Mouse (Mus musculus) intestine, postnatal 0 days (tissue): ENCODE results near the gene Ccdc107. TPM values are rescaled to one million over a fixed set of nuclear protein-coding genes. Genes with fewer than 3 reads are reported as not detected.

Experiments used
- ATAC-seq: fragments of 200-750 bp; cut with Nextera tagmentation; 2 replicates; pipeline ENCODE4 v1.8.0; 2017; ENCODE audit warnings: mild to moderate bottlenecking, moderate TSS enrichment, moderate library complexity
- H3K27ac ChIP-seq: fragments of 300-500 bp; sonication (generic); 2 replicates; pipeline ENCODE4 v1.5.1; 2014; ENCODE audit warnings: mild to moderate bottlenecking, low read depth, low read length, moderate library complexity
- H3K27me3 ChIP-seq: fragments of 300-500 bp; sonication (generic); replicated peaks from 2 replicates; pipeline ENCODE4 v1.6.1; 2014; ENCODE audit warnings: low read length, mixed read lengths; ENCODE audit not compliant: control insufficient read depth, insufficient read depth
- H3K36me3 ChIP-seq: fragments of 300-500 bp; sonication (generic); 2 replicates; pipeline ENCODE4 v1.6.1; 2014; ENCODE audit warnings: mild to moderate bottlenecking, moderate library complexity; ENCODE audit not compliant: control insufficient read depth, insufficient read depth
- H3K4me1 ChIP-seq: fragments of 300-500 bp; sonication (generic); replicated peaks from 2 replicates; pipeline ENCODE4 v1.6.1; 2014; ENCODE audit warnings: antibody characterized with exemption, low read length, mixed read lengths; ENCODE audit not compliant: control insufficient read depth, insufficient read depth
- H3K4me2 ChIP-seq: fragments of 300-500 bp; sonication (generic); replicated peaks from 2 replicates; pipeline ENCODE4 v1.6.1; 2014; ENCODE audit warnings: low read depth, mild to moderate bottlenecking, moderate library complexity
- H3K4me3 ChIP-seq: fragments of 300-500 bp; sonication (generic); 2 replicates; pipeline ENCODE4 v1.5.1; 2014; ENCODE audit warnings: low read depth, low read length
- H3K9ac ChIP-seq: fragments of 300-500 bp; sonication (generic); 2 replicates; pipeline ENCODE4 v1.6.1; 2014; ENCODE audit warnings: mild to moderate bottlenecking, low read depth, low read length
- H3K9me3 ChIP-seq: fragments of 300-500 bp; sonication (generic); 2 replicates; pipeline ENCODE4 v1.6.1; 2016; ENCODE audit warnings: mixed run types; ENCODE audit not compliant: control insufficient read depth
- CTCF ChIP-seq: sonication (generic); IDR thresholded peaks from 2 replicates; pipeline ENCODE4 v1.5.1; 2016; ENCODE audit warnings: low read depth, mild to moderate bottlenecking, control low read depth, antibody characterized with exemption, moderate library complexity
- WGBS: fragments of 180-500 bp; shearing (Covaris S2); extraction: QIAGEN DNeasy Blood & Tissue Kit; methylation state at CpG from one replicate; pipeline ENCODE4 v1.1.7; 2014; 5-methylcytosine and 5-hydroxymethylcytosine counted together
- polyA plus RNA-seq: library from polyadenylated mRNA; unstranded; fragments of >200 nt; fragmentation: Nextera tagmentation; extraction: Ambion mirVana; gene quantifications from 2 replicates; pipeline ENCODE4 v1.2.1, GENCODE M21; 2015

The Ccdc107 gene
- polyA plus RNA-seq, 1 experiment from 2014 or later: 79.8 TPM

GRCm38 (mm10) chr4:43506074-43506473 is 13.4 kb downstream of the Ccdc107 start:
- Histone ChIP-seq H3K4me2 (no peak overlapping the region), H3K4me3 (no peak overlapping the region), H3K9me3 (no peaks in the 10 kb centered on the region), H3K4me1 (peaks cover 4% of the 10 kb centered on the region), H3K36me3 (no peaks in the 10 kb centered on the region), H3K9ac (no peak overlapping the region), H3K27me3 (no peaks in the 10 kb centered on the region), H3K27ac (no peak overlapping the region)
- no peak for TF ChIP-seq CTCF
- no peak for ATAC-seq
- WGBS: 76% methylated on average over 8 of the region's 8 CpGs

GRCm38 (mm10) chr4:43506536-43507185 is 14.0 kb downstream of the Ccdc107 start, which contains the start of gene Car9:
Gene Car9, plus strand, starts transcription at chr4:43506966.
- Histone ChIP-seq H3K36me3 (no peaks in the 10 kb centered on the region), H3K27me3 (no peaks in the 10 kb centered on the region), H3K9me3 (no peaks in the 10 kb centered on the region), H3K27ac (no peak within 1 kb of the TSS), H3K4me3 (peak within 1 kb of the TSS; percentile 43), H3K4me2 (peak within 1 kb of the TSS; percentile 70), H3K4me1 (peaks cover 4% of the 10 kb centered on the region), H3K9ac (no peak within 1 kb of the TSS)
- 43% methylated on average over 9 of the region's 9 CpGs for WGBS
- no peak for ATAC-seq
- no peak for TF ChIP-seq CTCF

- Histone ChIP-seq H3K9ac (peak overlapping the region; percentile 47; the same call in 1 of the 2 replicates), H3K27ac (peak overlapping the region; percentile 68), H3K4me2 (peak overlapping the region; percentile 70), H3K36me3 (no peaks in the 10 kb centered on the region; the same call in 1 of the 2 replicates), H3K9me3 (no peaks in the 10 kb centered on the region), H3K4me3 (peak overlapping the region; percentile 43), H3K27me3 (no peaks in the 10 kb centered on the region), H3K4me1 (peaks cover 4% of the 10 kb centered on the region)
- no peak for TF ChIP-seq CTCF
- WGBS: 3% methylated on average over 21 of the region's 22 CpGs
- peak; percentile 15; the same call in 1 of the 2 replicates for ATAC-seq
Measured at GRCm38 (mm10) chr4:43507938-43508665, 15.4 kb downstream of the Ccdc107 start.

- Histone ChIP-seq H3K4me2 (peak overlapping the region; percentile 70), H3K9me3 (no peaks in the 10 kb centered on the region), H3K4me1 (peaks cover 4% of the 10 kb centered on the region), H3K4me3 (peak overlapping the region; percentile 43), H3K36me3 (no peaks in the 10 kb centered on the region; the same call in 1 of the 2 replicates), H3K9ac (peak overlapping the region; percentile 47; the same call in 1 of the 2 replicates), H3K27ac (peak overlapping the region; percentile 68), H3K27me3 (no peaks in the 10 kb centered on the region)
- 5% methylated on average over 13 of the region's 13 CpGs for WGBS
- peak; percentile 32 for TF ChIP-seq CTCF
- peak; percentile 86 for ATAC-seq
Measured at GRCm38 (mm10) chr4:43508666-43508997, 15.9 kb downstream of the Ccdc107 start.

DNA sequence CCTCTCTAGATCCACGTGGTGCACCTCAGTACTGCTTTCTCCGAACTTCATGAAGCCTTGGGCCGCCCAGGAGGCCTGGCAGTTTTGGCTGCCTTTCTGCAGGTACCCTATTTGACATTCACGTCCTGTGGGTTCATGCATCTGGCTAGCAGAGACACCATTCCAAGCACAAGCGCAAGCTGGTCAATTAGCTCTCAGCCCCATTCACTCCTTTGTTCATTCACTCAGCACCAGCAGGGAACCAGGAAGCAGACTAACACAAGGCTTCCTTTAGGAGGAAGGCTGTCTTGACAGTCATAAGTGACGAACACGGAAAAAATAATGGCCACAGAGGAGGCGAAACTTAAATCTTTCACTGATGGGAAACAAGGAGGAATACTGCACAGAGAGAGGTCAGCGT is 16.4 kb downstream of the Ccdc107 start:
- H3K9ac ChIP-seq: no peak overlapping the region
- WGBS: 27% methylated on average over 9 of the region's 9 CpGs
- TF ChIP-seq CTCF: no peak
- H3K27ac ChIP-seq: peak overlapping the region; percentile 68
- H3K27me3 ChIP-seq: no peaks in the 10 kb centered on the region
- ATAC-seq: peak; percentile 22; the same call in 1 of the 2 replicates
- peak overlapping the region; percentile 70 for H3K4me2 ChIP-seq
- peak overlapping the region; percentile 43 for H3K4me3 ChIP-seq
- no peaks in the 10 kb centered on the region for H3K9me3 ChIP-seq
- peaks cover 4% of the 10 kb centered on the region for H3K4me1 ChIP-seq
- no peaks in the 10 kb centered on the region; the same call in 1 of the 2 replicates for H3K36me3 ChIP-seq

DNA sequence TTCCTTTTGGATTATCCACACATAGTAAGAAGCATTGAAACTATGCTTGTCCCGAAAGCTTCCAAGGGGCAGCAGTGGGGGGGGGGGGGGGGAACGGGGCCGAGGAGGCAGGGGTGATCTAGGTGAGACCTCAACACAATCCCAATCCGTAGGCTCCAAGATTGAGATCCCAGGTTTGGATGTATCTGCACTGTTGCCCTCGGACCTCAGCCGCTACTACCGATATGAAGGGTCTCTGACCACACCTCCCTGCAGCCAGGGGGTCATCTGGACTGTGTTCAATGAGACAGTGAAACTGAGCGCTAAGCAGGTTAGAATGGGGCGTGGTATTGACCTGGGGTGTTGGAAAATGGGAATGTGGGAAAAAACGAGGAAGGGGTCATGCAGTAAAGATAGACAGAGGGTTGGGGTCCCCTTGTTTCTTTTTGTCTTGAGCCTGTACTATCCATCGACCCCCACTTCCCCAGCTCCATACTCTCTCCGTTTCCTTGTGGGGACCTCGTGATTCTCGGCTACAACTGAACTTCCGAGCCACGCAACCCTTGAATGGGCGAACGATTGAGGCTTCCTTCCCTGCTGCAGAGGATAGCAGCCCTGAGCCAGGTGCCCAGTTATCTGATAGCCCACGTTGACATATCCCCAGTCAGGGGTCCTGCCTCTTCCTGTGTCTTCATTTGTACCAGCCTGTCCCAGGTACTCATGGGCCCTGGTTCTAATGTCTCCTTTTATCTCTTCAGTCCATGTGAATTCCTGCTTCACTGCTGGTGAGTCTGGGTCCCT is 19.2 kb downstream of the Ccdc107 start:
- 74% methylated on average over 19 of the region's 19 CpGs for WGBS
- peaks cover 17% of the 10 kb centered on the region; the same call in 1 of the 2 replicates for H3K36me3 ChIP-seq
- H3K9me3 ChIP-seq: no peaks in the 10 kb centered on the region
- no peak for TF ChIP-seq CTCF
- H3K4me3 ChIP-seq: no peak overlapping the region
- no peak overlapping the region for H3K27ac ChIP-seq
- H3K27me3 ChIP-seq: 0 out of 2 replicates have a peak, but pooled peaks cover 11% of the 10 kb centered on the region
- H3K4me2 ChIP-seq: no peak overlapping the region
- H3K9ac ChIP-seq: no peak overlapping the region
- no peak for ATAC-seq
- H3K4me1 ChIP-seq: peaks cover 4% of the 10 kb centered on the region; the same call in 1 of the 2 replicates
